Mouse (Mus musculus) forebrain, postnatal 0 days (tissue): ENCODE results near the gene Nos1ap. TPM values are rescaled to one million over a fixed set of nuclear protein-coding genes. Genes with fewer than 3 reads are reported as not detected.

Experiments
- ATAC-seq: fragments of 200-750 bp; cut with Nextera tagmentation; 2 replicates; pipeline ENCODE4 v1.8.0; 2017; ENCODE audit warnings: mild to moderate bottlenecking, moderate library complexity
- DNase-seq: peaks from one replicate; pipeline ENCODE4 v3.0.0-alpha.2; 2015
- H3K27ac ChIP-seq: fragments of 300-500 bp; sonication (generic); 2 replicates; pipeline ENCODE4 v1.5.1; 2014; ENCODE audit warnings: low read depth, mild to moderate bottlenecking, antibody characterized with exemption, low read length, moderate library complexity, mixed read lengths
- H3K27me3 ChIP-seq: fragments of 300-500 bp; sonication (generic); 2 replicates; pipeline ENCODE4 v1.6.1; 2014; ENCODE audit warnings: mild to moderate bottlenecking, low read length, mixed read lengths; ENCODE audit not compliant: insufficient read depth
- H3K36me3 ChIP-seq: fragments of 300-500 bp; sonication (generic); 2 replicates; pipeline ENCODE4 v1.6.1; 2014; ENCODE audit warnings: mild to moderate bottlenecking, moderate library complexity; ENCODE audit not compliant: insufficient read depth
- H3K4me1 ChIP-seq: fragments of 300-500 bp; sonication (generic); 2 replicates; pipeline ENCODE4 v1.6.1; 2014; ENCODE audit warnings: antibody characterized with exemption; ENCODE audit not compliant: insufficient read depth
- H3K4me2 ChIP-seq: fragments of 300-500 bp; sonication (generic); 2 replicates; pipeline ENCODE4 v1.6.1; 2014; ENCODE audit warnings: low read depth, mild to moderate bottlenecking, moderate library complexity
- H3K4me3 ChIP-seq: fragments of 300-500 bp; sonication (generic); 2 replicates; pipeline ENCODE4 v1.5.1; 2014; ENCODE audit warnings: low read depth, low read length, mixed read lengths
- H3K9ac ChIP-seq: fragments of 300-500 bp; sonication (generic); 2 replicates; pipeline ENCODE4 v1.6.1; 2014; ENCODE audit warnings: mild to moderate bottlenecking
- H3K9me3 ChIP-seq: fragments of 300-500 bp; sonication (generic); 2 replicates; pipeline ENCODE4 v1.6.1; 2016; ENCODE audit warnings: low read length
- CTCF ChIP-seq: sonication (generic); IDR thresholded peaks from 2 replicates; pipeline ENCODE4 v1.5.1; 2016; ENCODE audit warnings: antibody characterized with exemption, control low read depth, low read depth
- WGBS: fragments of 180-500 bp; shearing (Covaris S2); extraction: QIAGEN DNeasy Blood & Tissue Kit; methylation state at CpG from one replicate; pipeline ENCODE4 v1.1.7; 2014; 5-methylcytosine and 5-hydroxymethylcytosine counted together
- polyA plus RNA-seq: library from polyadenylated mRNA; unstranded; fragments of >200 nt; fragmentation: Nextera tagmentation; extraction: Ambion mirVana; gene quantifications from 2 replicates; pipeline ENCODE4 v1.2.1, GENCODE M21; 2015
- total RNA-seq: library from RNA; depleted of rRNA; stranded (reverse); fragments of >200 nt; gene quantifications from 2 replicates; pipeline ENCODE4 v1.2.3, GENCODE M21; 2014

Gene Nos1ap
- total and polyA plus RNA-seq, 2 experiments from 2014 or later: 12.4 to 14.8 TPM

DNA sequence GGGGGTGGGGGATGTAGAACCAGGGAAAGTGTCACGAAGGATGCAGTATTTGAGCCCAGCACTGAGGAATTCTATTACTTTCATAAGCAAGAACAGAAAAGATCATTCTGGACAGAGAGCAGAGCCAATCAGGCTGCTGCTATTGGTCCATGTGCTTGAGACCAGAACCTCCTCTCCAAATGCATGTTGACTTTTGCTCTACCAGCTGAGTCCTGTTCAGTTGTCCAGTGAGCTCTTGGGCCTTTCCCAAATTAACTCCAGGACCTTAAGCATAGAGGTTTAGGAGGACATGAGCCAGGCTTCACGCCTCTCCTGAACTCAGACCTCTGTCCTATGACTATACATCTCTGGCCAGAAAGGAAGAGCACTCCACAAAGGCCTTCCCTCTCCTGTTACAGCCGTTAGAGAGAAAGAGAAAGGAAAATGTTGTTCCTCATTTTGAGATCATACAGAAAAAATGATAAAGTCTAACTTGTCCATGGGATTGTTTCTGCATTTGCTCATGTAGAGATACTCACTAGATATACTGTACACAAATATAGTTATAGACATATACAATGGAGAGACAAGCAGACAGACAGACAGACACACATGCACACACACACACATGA is 18.9 kb upstream of the Nos1ap start:
- ATAC-seq: no peak
- no peak for TF ChIP-seq CTCF

DNA sequence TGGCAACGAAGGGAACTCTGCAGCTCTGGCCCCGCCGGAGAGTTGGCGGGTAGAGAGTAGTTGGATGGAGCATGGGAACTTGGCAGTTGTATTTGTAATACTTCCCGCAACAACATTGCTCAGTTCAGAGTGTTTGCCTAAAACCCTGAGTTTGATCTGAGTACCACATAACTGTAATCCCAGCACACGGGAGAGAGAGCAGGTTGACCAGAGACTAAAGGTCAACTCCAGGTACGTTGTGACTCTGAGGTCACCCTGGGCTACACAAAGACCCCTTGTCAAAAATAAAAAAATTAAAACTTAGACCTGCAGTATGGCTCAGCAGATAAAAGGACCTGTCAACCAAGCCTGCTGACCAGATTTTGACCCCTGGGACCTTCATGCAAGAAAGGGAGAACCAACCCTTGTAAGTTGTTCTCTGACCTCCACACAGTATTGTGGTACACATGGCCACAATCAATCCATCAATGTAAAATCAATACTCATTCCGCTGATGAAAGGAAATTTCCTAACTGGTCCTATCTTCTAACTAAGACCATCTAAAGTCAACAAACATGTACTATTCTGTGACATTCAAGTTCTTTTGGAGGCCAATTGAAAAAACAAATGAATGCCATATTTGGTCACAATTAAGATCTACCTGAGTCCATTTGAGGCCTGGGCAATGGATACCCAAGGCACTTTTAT is 17.7 kb upstream of the Nos1ap start:
- Histone ChIP-seq H3K9me3 (no peaks in the 10 kb centered on the region), H3K4me2 (no peak overlapping the region), H3K27me3 (no peaks in the 10 kb centered on the region), H3K27ac (no peak overlapping the region), H3K4me1 (no peaks in the 10 kb centered on the region), H3K4me3 (no peak overlapping the region), H3K9ac (no peak overlapping the region), H3K36me3 (no peaks in the 10 kb centered on the region)
- DNase-seq (no peak), ATAC-seq (no peak)
- no peak for TF ChIP-seq CTCF
- 94% methylated on average over 8 of the region's 8 CpGs for WGBS

More for the DNA sequence above, 18.9 kb upstream of the Nos1ap start:
- H3K27ac ChIP-seq: no peak overlapping the region
- H3K4me3 ChIP-seq: no peak overlapping the region
- H3K4me2 ChIP-seq: no peak overlapping the region
- no peaks in the 10 kb centered on the region for H3K9me3 ChIP-seq
- no peak overlapping the region for H3K9ac ChIP-seq
- no peaks in the 10 kb centered on the region for H3K36me3 ChIP-seq
- no peaks in the 10 kb centered on the region for H3K27me3 ChIP-seq
- no peak for DNase-seq
- H3K4me1 ChIP-seq: no peaks in the 10 kb centered on the region
- WGBS: 84% methylated on average over 3 of the region's 3 CpGs

DNA sequence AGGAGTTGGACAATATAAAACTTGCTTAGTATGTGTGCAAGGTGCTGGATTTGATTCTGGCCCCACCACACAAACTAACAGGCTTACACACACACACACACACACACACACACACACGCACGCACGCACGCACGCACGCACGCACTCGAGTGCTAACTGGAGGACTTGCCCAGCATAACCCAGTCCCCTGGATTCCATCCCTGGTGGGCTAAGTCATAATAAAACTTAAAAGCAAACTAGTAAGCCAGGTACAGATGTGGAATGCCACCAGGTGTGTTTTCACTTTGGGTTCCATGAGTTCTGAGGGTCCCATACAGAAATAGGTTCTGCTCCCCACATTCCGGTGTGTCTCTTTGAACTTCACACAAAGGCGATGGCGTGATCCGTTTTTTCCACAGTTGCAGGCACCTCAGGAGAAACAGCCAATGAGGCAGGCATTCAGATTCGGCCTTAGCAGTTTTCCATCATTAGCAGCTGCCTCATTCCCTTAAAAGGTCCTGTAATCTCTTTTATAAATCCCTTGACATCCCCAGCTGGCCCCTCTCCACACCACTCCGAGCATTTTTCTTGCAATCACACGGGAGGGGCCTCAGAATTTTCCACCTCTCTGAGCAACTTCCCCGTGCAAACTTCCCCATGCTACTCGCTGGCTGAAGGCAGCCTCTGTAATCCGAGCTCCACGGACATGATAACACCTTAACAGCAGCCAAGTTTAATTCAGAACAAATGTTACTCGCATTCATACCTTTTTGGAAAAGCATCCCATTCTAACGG is 15.8 kb upstream of the Nos1ap start:
- Histone ChIP-seq H3K9ac (no peak overlapping the region), H3K4me3 (no peak overlapping the region), H3K27me3 (no peaks in the 10 kb centered on the region), H3K4me1 (no peaks in the 10 kb centered on the region), H3K9me3 (no peaks in the 10 kb centered on the region), H3K27ac (no peak overlapping the region), H3K36me3 (no peaks in the 10 kb centered on the region), H3K4me2 (no peak overlapping the region)
- DNase-seq (no peak), ATAC-seq (no peak)
- WGBS: 59% methylated on average over 21 of the region's 21 CpGs
- no peak for TF ChIP-seq CTCF

DNA sequence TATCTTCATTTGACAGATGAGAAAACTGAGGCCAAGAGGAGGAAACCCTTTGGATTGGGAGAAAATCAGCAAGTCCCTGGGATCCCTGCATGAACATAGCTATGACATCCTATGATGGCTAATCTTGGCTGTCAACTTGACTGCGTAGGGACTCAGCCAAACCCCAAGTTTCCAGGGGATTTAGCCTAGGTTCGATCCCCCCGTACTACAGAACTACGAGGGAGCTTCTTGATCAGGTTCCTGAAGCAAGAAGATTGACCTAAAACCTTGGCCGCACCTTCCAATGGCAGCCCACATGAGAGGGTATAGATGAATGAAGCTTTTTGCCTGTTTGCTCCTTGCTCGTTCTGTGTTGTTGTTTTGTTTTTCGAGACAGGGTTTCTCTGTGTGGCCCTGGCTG is 4.9 kb upstream of the Nos1ap start:
- H3K4me2 ChIP-seq: no peak overlapping the region
- H3K27ac ChIP-seq: no peak overlapping the region
- TF ChIP-seq CTCF: no peak
- H3K4me1 ChIP-seq: no peaks in the 10 kb centered on the region
- H3K9ac ChIP-seq: no peak overlapping the region
- DNase-seq (no peak), ATAC-seq (no peak)
- H3K27me3 ChIP-seq: no peaks in the 10 kb centered on the region
- 96% methylated on average over 7 of the region's 7 CpGs for WGBS
- H3K4me3 ChIP-seq: no peak overlapping the region
- no peaks in the 10 kb centered on the region for H3K9me3 ChIP-seq
- no peaks in the 10 kb centered on the region for H3K36me3 ChIP-seq

DNA sequence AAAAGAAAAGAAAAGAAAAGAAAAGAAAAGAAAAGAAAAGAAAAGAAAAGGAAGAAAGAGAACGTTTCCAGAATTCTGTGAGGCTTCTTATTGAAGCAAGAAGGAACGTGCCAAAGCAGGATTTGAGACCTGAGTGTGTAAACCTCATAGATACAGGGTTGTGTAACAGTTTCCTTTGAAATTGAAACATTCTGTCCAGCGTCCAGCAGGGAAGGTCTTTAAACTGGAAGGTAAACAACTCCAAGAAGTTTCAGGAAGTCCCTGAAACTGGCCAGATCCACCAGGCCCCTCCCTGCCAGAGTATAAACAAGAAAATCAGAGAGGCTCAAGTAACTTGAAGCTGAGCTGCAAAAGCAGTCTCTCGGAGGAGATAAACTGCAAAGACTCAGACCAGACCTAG is 870 bp upstream of the Nos1ap start:
- DNase-seq (no peak), ATAC-seq (no peak)
- Histone ChIP-seq H3K27ac (no peak overlapping the region), H3K9me3 (0 out of 2 replicates have a peak, but pooled peaks cover under 1% of the 10 kb centered on the region), H3K4me3 (no peak overlapping the region), H3K4me1 (peaks cover 8% of the 10 kb centered on the region; the same call in 1 of the 2 replicates), H3K36me3 (no peaks in the 10 kb centered on the region), H3K9ac (no peak overlapping the region), H3K27me3 (no peaks in the 10 kb centered on the region), H3K4me2 (no peak overlapping the region)
- no peak for TF ChIP-seq CTCF
- WGBS: 35% methylated on average over 4 of the region's 4 CpGs

DNA sequence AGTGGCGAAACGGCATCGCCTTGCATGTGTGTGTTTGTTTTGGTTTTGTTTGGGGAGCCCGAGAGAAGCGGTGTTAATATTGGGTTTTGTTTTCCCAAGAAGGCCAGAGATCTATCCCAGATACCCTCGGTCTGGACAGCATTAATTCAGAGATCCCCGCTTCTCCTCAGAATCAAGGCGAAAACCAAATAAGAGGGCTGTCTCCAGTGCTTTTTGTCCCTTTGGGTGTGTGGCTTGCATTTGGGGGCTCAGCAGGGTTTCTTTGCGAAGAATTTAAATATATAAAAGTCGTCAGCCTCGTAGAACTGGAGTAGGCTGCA is 340 bp upstream of the Nos1ap start:
- 2% methylated on average over 11 of the region's 11 CpGs for whole genome bisulfite sequencing
- H3K36me3 ChIP-seq: no peaks in the 10 kb centered on the region
- no peaks in the 10 kb centered on the region for H3K27me3 ChIP-seq
- peak; percentile 12; the same call in 1 of the 2 replicates for ATAC-seq
- peak overlapping the region; percentile 85 for H3K4me3 ChIP-seq
- 0 out of 2 replicates have a peak overlapping the region, but pooled peaks have one; percentile 66 for H3K27ac ChIP-seq
- peak overlapping the region; percentile 80 for H3K9ac ChIP-seq
- TF ChIP-seq CTCF: no peak
- 0 out of 2 replicates have a peak, but pooled peaks cover 3% of the 10 kb centered on the region for H3K9me3 ChIP-seq
- DNase-seq: no peak
- H3K4me2 ChIP-seq: peak overlapping the region; percentile 88
- H3K4me1 ChIP-seq: peaks cover 8% of the 10 kb centered on the region; the same call in 1 of the 2 replicates

DNA sequence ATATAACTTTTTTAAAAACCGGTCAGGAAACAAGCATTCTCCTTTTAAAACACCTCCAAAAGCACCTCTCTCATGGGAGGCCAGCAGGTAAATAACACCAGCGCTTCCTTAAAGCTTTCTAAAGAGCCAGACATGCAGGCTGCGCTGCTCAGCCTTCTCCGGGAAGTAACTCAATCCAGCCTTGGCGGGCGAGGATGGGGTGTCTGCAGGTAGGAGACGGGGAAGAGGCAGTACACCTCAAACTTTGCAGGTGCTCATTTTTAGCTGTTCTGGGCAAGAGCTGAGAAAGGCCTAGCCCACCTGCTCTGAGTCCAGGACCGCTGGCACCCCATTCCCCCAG is 812 bp downstream of the Nos1ap start:
- 0 out of 2 replicates have a peak, but pooled peaks cover 3% of the 10 kb centered on the region for H3K9me3 ChIP-seq
- peak overlapping the region; percentile 85 for H3K4me3 ChIP-seq
- no peak overlapping the region for H3K27ac ChIP-seq
- WGBS: 3% methylated on average over 8 of the region's 8 CpGs
- TF ChIP-seq CTCF: no peak
- no peaks in the 10 kb centered on the region for H3K27me3 ChIP-seq
- no peaks in the 10 kb centered on the region; the same call in 1 of the 2 replicates for H3K36me3 ChIP-seq
- DNase-seq (peak; percentile 43), ATAC-seq (peak; percentile 13; the same call in 1 of the 2 replicates)
- H3K4me2 ChIP-seq: peak overlapping the region; percentile 88
- peaks cover 8% of the 10 kb centered on the region; the same call in 1 of the 2 replicates for H3K4me1 ChIP-seq
- peak overlapping the region; percentile 80 for H3K9ac ChIP-seq
